Comparison of ENCODE assay signal across 25 mouse cellular contexts in genomic region chr3:130614444-130614843, GRCm38 (mm10). TPM values are rescaled to one million over a fixed set of nuclear protein-coding genes. Genes with fewer than 3 reads are reported as not detected.
A peak's percentile ranks its signal among the peaks of the same experiment; 100 is the strongest.
DNase-seq lines count a peak whose midpoint lies in the region; ATAC-seq lines count a peak whose summit lies in the region.
"Had no signal": no experiment of that assay in that cellular context is flagged by ENCODE, and none has a peak within 500 bp of the region (broad histone marks: within the 10 kb centered on the region; RNA-seq: fewer than 3 reads in every experiment).

No protein-coding gene starts in this region.

- H3K27ac ChIP-seq in liver, embryonic 16.5 days (ENCODE audit: low read length): no peak overlapping the region
- H3K27ac ChIP-seq in liver, embryonic 11.5 days (ENCODE audit: low read depth, low read length): no peak overlapping the region
- H3K27ac ChIP-seq: embryonic facial prominence, embryonic 10.5 days; embryonic facial prominence, embryonic 12.5 days; forebrain, embryonic 13.5 days; forebrain, embryonic 15.5 days had no signal

- H3K9me3 ChIP-seq in liver, embryonic 16.5 days (replicated peaks; ENCODE audit: control insufficient read depth, low read length): no peaks in the 10 kb centered on the region
- H3K9me3 ChIP-seq in liver, embryonic 11.5 days (ENCODE audit: control insufficient read depth, low read length): no peaks in the 10 kb centered on the region
- H3K9me3 ChIP-seq in megakaryocyte, embryonic 14.5 days: 0 out of 2 replicates have a peak, but pooled peaks cover 4% of the 10 kb centered on the region
- H3K9me3 ChIP-seq: embryonic facial prominence, embryonic 10.5 days; embryonic facial prominence, embryonic 12.5 days; forebrain, embryonic 13.5 days; forebrain, embryonic 15.5 days had no signal

- no peak overlapping the region for H3K4me3 ChIP-seq in liver, embryonic 16.5 days (ENCODE audit: low read depth, low read length)
- H3K4me3 ChIP-seq in liver, embryonic 11.5 days (ENCODE audit: low read depth, low read length): no peak overlapping the region
- H3K4me3 ChIP-seq in megakaryocyte, embryonic 14.5 days (replicated peaks): peak overlapping the region; percentile 39
- H3K4me3 ChIP-seq: embryonic facial prominence, embryonic 10.5 days; embryonic facial prominence, embryonic 12.5 days; forebrain, embryonic 13.5 days; forebrain, embryonic 15.5 days had no signal

- 0 out of 2 replicates have a peak, but pooled peaks have one; percentile 37 for ATAC-seq in liver, embryonic 16.5 days (ENCODE audit: low read depth)
- no peak for ATAC-seq in liver, embryonic 11.5 days (replicated peaks; ENCODE audit: low FRiP score)
- no peak for ATAC-seq in megakaryocyte, adult 5-6 weeks (ENCODE audit: poor library complexity, severe bottlenecking)
- ATAC-seq: activated CD4-positive, CD25-positive, alpha-beta regulatory T cell, adult 4 months; CD4-positive, CD25-positive, alpha-beta regulatory T cell, adult 4 months; forebrain, embryonic 13.5 days; forebrain, embryonic 15.5 days; Patski had no signal

- no peaks in the 10 kb centered on the region for H3K27me3 ChIP-seq in liver, embryonic 16.5 days (ENCODE audit: control insufficient read depth, insufficient read depth, low read depth, low read length)
- no peaks in the 10 kb centered on the region for H3K27me3 ChIP-seq in liver, embryonic 11.5 days (replicated peaks; ENCODE audit: control insufficient read depth, insufficient read depth, low read length)
- H3K27me3 ChIP-seq in megakaryocyte, embryonic 14.5 days (replicated peaks): peaks cover 7% of the 10 kb centered on the region
- H3K27me3 ChIP-seq: CH12.LX; forebrain, embryonic 15.5 days; Patski had no signal

- DNase-seq in heart, adult 11 months: peak; percentile 73
- no peak for DNase-seq in heart, postnatal 25 days (ENCODE audit: low spot score)
- DNase-seq in liver, embryonic 11.5 days (ENCODE audit: low spot score): no peak
- DNase-seq: adrenal gland, adult 8-10 months; adrenal gland, postnatal 14 days; adrenal gland, postnatal 36 days; B cell, adult 2 months; cerebellum, adult 11-12 months; cerebellum, adult 2 months; cerebellum, adult 9-10 months; cerebellum, postnatal 10 days; cerebellum, postnatal 25 days had no signal

- 63% methylated on average over 9 of the region's 9 CpGs for WGBS in liver, embryonic 16.5 days (ENCODE audit: insufficient replicate concordance)
- 75% methylated on average over 9 of the region's 9 CpGs for WGBS in liver, embryonic 11.5 days

- no peaks in the 10 kb centered on the region for H3K36me3 ChIP-seq in liver, embryonic 16.5 days (ENCODE audit: control insufficient read depth, insufficient read depth)
- H3K36me3 ChIP-seq in liver, embryonic 11.5 days (ENCODE audit: control insufficient read depth, insufficient read depth, low read length): no peaks in the 10 kb centered on the region
- no peaks in the 10 kb centered on the region for H3K36me3 ChIP-seq in megakaryocyte, embryonic 14.5 days (replicated peaks; ENCODE audit: low read length)
- H3K36me3 ChIP-seq: embryonic facial prominence, embryonic 10.5 days; embryonic facial prominence, embryonic 12.5 days; forebrain, embryonic 15.5 days; G1E had no signal

- no peaks in the 10 kb centered on the region for H3K4me1 ChIP-seq in liver, embryonic 16.5 days (ENCODE audit: control insufficient read depth, low read depth, low read length)
- H3K4me1 ChIP-seq in liver, embryonic 11.5 days (replicated peaks; ENCODE audit: control insufficient read depth, insufficient read depth, low read length): no peaks in the 10 kb centered on the region
- peaks cover 5% of the 10 kb centered on the region; the same call in 1 of the 2 replicates for H3K4me1 ChIP-seq in megakaryocyte, embryonic 14.5 days

- no peak overlapping the region for H3K4me2 ChIP-seq in liver, embryonic 16.5 days (ENCODE audit: low read depth, low read length)
- no peak overlapping the region for H3K4me2 ChIP-seq in liver, embryonic 11.5 days
- H3K4me2 ChIP-seq: embryonic facial prominence, embryonic 12.5 days; forebrain, embryonic 13.5 days; forebrain, embryonic 15.5 days had no signal

- no peak overlapping the region for H3K9ac ChIP-seq in liver, embryonic 16.5 days (ENCODE audit: low read depth, low read length)
- H3K9ac ChIP-seq in liver, embryonic 11.5 days (ENCODE audit: low read depth, low read length): no peak overlapping the region
- H3K9ac ChIP-seq: embryonic facial prominence, embryonic 12.5 days; forebrain, embryonic 13.5 days; forebrain, embryonic 15.5 days had no signal

- intact Hi-C loops in heart, postnatal 25 days (cut with DNase I): no loop called here

RNA-seq across cellular contexts. Expression of gene Etnppl, which starts 2.8 kb away (rescaled TPM):
- total RNA-seq in heart, postnatal 25 days (2021): not detected
- 1.3 and 1.9 TPM in 2 replicates for polyA plus RNA-seq in liver, embryonic 16.5 days (2015; fragmentation: Nextera tagmentation; extraction: Ambion mirVana)
- not detected in 2 replicates for polyA plus RNA-seq in liver, embryonic 11.5 days (2014; fragmentation: Nextera tagmentation; extraction: Ambion mirVana)
- 0.74 TPM in 1 of 2 replicates, not detected in the other for polyA plus RNA-seq in megakaryocyte, embryonic 14.5 days (2012; ENCODE audit: insufficient read depth, low replicate concordance)
- total RNA-seq in megakaryocyte, adult 5-6 weeks (2015): not detected in 2 replicates
- total RNA-seq in megakaryocyte, adult 5-6 weeks (2017): not detected in 2 replicates
- total RNA-seq: CH12.LX had no signal
- polyA plus RNA-seq: CD4-positive, CD25-positive, alpha-beta regulatory T cell, adult 4 months; embryonic facial prominence, embryonic 10.5 days; forebrain, embryonic 11.5 days; forebrain, embryonic 13.5 days; forebrain, embryonic 15.5 days; G1E had no signal
